Mouse (Mus musculus) CD4-positive, CD25-positive, alpha-beta regulatory T cell (primary cell): ENCODE data around the gene Slc6a17. TPM values are rescaled to one million over a fixed set of nuclear protein-coding genes. Genes with fewer than 3 reads are reported as not detected.

Source experiments
- polyA plus RNA-seq: library from polyadenylated mRNA; unstranded; fragments of 100-300 nt; shearing (Covaris generic); gene quantifications from one replicate; pipeline ENCODE4 v1.2.1, GENCODE M21; 2017

Gene Slc6a17
- polyA plus RNA-seq = not detected

DNA sequence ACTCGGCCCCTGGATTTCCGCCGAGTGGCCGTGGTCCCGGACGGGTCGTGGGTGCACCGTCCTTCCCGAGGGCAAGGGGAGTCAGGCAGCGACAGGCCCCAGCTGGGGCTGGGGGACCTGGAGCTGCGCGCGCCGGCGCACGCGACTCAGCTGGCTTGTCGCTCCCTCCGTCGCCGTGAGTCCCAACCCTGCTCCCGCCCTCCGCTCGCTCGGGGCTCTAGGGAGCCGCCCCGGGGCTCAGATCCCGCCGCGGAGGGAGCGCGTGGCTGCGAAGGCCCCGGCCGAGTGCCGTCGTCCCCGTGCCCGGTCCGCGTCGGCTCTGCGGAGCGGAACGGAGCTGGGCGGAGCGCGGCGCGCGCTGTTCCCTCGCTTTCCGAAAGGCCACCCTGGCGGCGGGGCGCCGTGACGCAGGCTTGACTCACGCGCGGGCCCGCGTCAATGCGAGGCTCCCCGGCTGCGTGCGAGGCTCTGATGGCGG lies at the start of gene Slc6a17:
Gene Slc6a17, minus strand, starts transcription at position 388 of the 478 bp plus-strand sequence.

DNA sequence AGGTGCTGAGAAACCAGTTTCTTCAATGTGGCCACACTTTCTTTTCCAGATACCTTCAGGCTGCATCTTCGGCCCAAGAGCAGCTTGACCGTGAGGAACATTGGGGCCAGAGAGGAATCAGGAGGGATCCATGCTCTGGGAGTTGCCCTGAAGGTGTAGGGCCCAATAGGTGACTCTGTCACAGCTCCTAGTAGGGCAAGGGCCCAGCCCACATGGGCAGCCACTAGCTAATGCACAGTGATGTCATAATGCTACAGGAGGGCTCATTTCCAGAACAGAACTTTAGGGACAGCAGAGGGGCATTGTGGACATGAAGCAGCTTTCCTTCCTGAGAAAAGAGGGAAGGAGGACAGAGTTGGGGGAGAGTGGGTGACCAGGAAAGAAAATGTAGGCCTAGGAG lies 37.0 kb upstream of the Slc6a17 start, which contains the start of gene Ubl4b:
Gene Ubl4b, minus strand, starts transcription at position 232 of the 400 bp plus-strand sequence.

DNA sequence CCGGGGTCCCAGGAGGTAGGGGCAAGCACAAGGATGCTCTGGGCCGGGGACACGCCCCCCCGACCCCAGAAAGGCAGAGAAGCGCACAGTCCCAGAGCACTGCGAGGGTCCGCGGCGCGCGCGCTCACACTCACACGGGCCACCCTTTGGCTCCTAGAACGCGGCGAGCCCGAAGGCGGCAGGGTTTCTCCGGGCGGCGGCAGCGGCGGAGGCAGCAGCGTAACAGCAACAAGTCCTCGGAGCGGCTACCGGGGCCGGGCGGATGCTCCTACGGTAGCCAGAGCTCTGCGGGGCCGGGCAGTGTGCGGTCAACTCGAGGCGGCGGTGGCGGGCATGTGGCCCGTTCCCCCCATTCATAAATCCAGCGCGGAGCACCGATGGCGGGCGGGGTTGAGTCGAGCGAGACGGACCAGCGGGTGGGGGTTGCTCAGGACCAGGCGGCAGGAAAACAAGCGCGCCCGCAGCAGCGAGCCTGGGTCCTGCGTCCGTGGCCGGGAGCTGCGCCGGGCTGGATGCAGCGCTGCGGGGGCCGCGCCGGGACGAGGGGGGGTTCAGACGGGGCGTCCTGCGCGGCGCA lies 58.5 kb downstream of the Slc6a17 start, which contains the start of gene Kcnc4:
Gene Kcnc4, minus strand, starts transcription at position 357 of the 577 bp plus-strand sequence.

Other genes starting within 250 kb of the Slc6a17 start
- gene Lamtor5, start 239.2 kb downstream of the Slc6a17 start, polyA plus RNA-seq = 182 TPM
- 0.44 TPM for gene Slc16a4, start 226.8 kb downstream of the Slc6a17 start, polyA plus RNA-seq
- 10.5 TPM for gene Rbm15, start 184.3 kb downstream of the Slc6a17 start, polyA plus RNA-seq
- not detected for gene Kcnc4, start 58.5 kb downstream of the Slc6a17 start, polyA plus RNA-seq
- gene Ubl4b, start 37.1 kb upstream of the Slc6a17 start, polyA plus RNA-seq = not detected
- not detected for gene Alx3, start 77.0 kb upstream of the Slc6a17 start, polyA plus RNA-seq
- gene Gm10961, start 113.3 kb upstream of the Slc6a17 start, polyA plus RNA-seq = not detected
- gene Strip1, start 113.7 kb upstream of the Slc6a17 start, polyA plus RNA-seq = 72.2 TPM
- gene Ahcyl1, start 178.5 kb upstream of the Slc6a17 start, polyA plus RNA-seq = 119 TPM
- gene Csf1, start 242.5 kb upstream of the Slc6a17 start, polyA plus RNA-seq = 15.9 TPM